Mouse (Mus musculus): ENCODE data around the gene Tmprss6.

The Tmprss6 gene

GRCm38 (mm10) chr15:78447746-78448535 lies 20.5 kb downstream of the Tmprss6 start:
- no peak for DNase-seq (ENCODE audit: extremely low read depth, low read depth, low spot score)

GRCm38 (mm10) chr15:78447121-78447520 lies 21.3 kb downstream of the Tmprss6 start:
- DNase-seq (ENCODE audit: extremely low read depth, low read depth, low spot score) = no peak

- no peak for DNase-seq (ENCODE audit: extremely low read depth, low read depth, low spot score)
Observed at GRCm38 (mm10) chr15:78443857-78444256, 24.6 kb downstream of the Tmprss6 start.

GRCm38 (mm10) chr15:78442231-78442630 lies 26.2 kb downstream of the Tmprss6 start:
- DNase-seq (ENCODE audit: extremely low read depth, low read depth, low spot score) = no peak

GRCm38 (mm10) chr15:78438973-78439372 lies 29.5 kb downstream of the Tmprss6 start:
- no peak for DNase-seq (ENCODE audit: extremely low read depth, low read depth, low spot score)

- DNase-seq (ENCODE audit: extremely low read depth, low read depth, low spot score) = no peak
Observed at GRCm38 (mm10) chr15:78438505-78438904, 29.9 kb downstream of the Tmprss6 start.

- no peak for DNase-seq (ENCODE audit: extremely low read depth, low read depth, low spot score)
Observed at GRCm38 (mm10) chr15:78438018-78438394, 30.4 kb downstream of the Tmprss6 start.

- DNase-seq (ENCODE audit: extremely low read depth, low read depth, low spot score) = no peak
Observed at GRCm38 (mm10) chr15:78437237-78438017, 31.0 kb downstream of the Tmprss6 start.

- DNase-seq (ENCODE audit: extremely low read depth, low read depth, low spot score) = no peak
Observed at GRCm38 (mm10) chr15:78436380-78437192, 31.8 kb downstream of the Tmprss6 start.

GRCm38 (mm10) chr15:78435681-78436080 lies 32.8 kb downstream of the Tmprss6 start:
- no peak for DNase-seq (ENCODE audit: extremely low read depth, low read depth, low spot score)

- no peak for DNase-seq (ENCODE audit: extremely low read depth, low read depth, low spot score)
Observed at GRCm38 (mm10) chr15:78434896-78435520, 33.4 kb downstream of the Tmprss6 start.

GRCm38 (mm10) chr15:78431541-78432121 lies 36.8 kb downstream of the Tmprss6 start:
- no peak for DNase-seq (ENCODE audit: extremely low read depth, low read depth, low spot score)

GRCm38 (mm10) chr15:78430874-78431273 lies 37.6 kb downstream of the Tmprss6 start:
- no peak for DNase-seq (ENCODE audit: extremely low read depth, low read depth, low spot score)

GRCm38 (mm10) chr15:78429871-78430622 lies 38.4 kb downstream of the Tmprss6 start:
- DNase-seq (ENCODE audit: extremely low read depth, low read depth, low spot score) = no peak

- no peak for DNase-seq (ENCODE audit: extremely low read depth, low read depth, low spot score)
Observed at GRCm38 (mm10) chr15:78429139-78429459, 39.3 kb downstream of the Tmprss6 start.

- DNase-seq (ENCODE audit: extremely low read depth, low read depth, low spot score) = no peak
Observed at GRCm38 (mm10) chr15:78428391-78429138, 39.9 kb downstream of the Tmprss6 start, which contains the start of gene Kctd17. Gene Kctd17, plus strand, starts transcription at chr15:78428564.

GRCm38 (mm10) chr15:78425230-78425629 lies 43.2 kb downstream of the Tmprss6 start:
- no peak for DNase-seq (ENCODE audit: extremely low read depth, low read depth, low spot score)

- DNase-seq (ENCODE audit: extremely low read depth, low read depth, low spot score) = no peak
Observed at GRCm38 (mm10) chr15:78424507-78424906, 43.9 kb downstream of the Tmprss6 start.
